Mouse (Mus musculus) adrenal gland, postnatal 36 days (tissue): ENCODE data around the gene Dab2ip. TPM values are rescaled to one million over a fixed set of nuclear protein-coding genes. Genes with fewer than 3 reads are reported as not detected.
A peak's percentile ranks its signal among the peaks of the same experiment; 100 is the strongest.

Source experiments
- DNase-seq, 2 experiments: peaks; one replicate each; pipeline ENCODE4 v3.0.0; 2021; ENCODE audit warnings: mixed read lengths in 1 of 2
- total RNA-seq, 2 experiments: library from RNA; stranded (reverse); gene quantifications; 2 replicates each; pipeline ENCODE4 v1.2.3; 2021

Gene Dab2ip
- total RNA-seq, 2 experiments from 2014 or later, result 65.0 to 103 TPM

DNA sequence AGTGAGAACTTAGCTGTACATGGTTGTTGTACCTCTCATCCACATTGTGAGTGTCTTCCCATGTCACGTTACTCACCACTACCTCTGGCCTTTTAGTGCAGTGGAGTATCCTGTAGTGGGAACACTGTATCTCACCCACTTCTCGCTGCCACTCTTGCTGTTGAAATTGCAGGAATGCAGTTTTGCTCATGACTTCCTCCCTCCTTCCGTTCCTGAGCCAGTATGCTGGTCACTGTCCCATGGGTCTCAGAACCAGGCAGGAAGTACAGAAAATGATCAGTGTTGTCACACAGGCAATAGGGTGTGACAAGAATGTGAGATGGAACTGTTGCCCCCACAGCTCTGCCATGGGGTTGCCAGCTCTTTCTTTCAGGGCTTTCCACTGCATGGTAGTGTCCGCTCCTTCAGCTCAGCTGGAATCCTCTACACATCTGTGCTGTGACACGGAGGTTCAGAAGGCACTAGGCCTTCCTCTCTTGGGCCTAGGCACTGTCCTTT, 160.0 kb downstream of the Dab2ip start:
- no peak for DNase-seq

DNA sequence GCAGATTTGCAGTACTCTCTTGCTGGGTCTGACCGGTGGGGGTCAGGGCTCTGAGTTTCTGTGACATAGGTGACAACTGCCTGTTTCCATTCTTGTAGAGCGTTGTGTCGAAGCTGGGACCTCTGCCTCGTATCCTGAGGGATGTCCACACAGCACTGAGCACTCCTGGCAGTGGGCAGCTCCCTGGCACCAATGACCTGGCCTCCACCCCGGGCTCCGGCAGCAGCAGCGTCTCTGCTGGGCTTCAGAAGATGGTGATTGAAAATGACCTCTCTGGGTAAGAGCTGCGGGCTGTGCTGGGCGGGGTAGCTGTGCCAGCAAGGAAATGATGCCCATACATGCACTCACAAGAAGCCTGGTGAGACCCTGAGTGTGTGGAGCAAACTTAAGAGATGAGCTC, 160.6 kb downstream of the Dab2ip start:
- DNase-seq, result peak; percentile 42 to 63

DNA sequence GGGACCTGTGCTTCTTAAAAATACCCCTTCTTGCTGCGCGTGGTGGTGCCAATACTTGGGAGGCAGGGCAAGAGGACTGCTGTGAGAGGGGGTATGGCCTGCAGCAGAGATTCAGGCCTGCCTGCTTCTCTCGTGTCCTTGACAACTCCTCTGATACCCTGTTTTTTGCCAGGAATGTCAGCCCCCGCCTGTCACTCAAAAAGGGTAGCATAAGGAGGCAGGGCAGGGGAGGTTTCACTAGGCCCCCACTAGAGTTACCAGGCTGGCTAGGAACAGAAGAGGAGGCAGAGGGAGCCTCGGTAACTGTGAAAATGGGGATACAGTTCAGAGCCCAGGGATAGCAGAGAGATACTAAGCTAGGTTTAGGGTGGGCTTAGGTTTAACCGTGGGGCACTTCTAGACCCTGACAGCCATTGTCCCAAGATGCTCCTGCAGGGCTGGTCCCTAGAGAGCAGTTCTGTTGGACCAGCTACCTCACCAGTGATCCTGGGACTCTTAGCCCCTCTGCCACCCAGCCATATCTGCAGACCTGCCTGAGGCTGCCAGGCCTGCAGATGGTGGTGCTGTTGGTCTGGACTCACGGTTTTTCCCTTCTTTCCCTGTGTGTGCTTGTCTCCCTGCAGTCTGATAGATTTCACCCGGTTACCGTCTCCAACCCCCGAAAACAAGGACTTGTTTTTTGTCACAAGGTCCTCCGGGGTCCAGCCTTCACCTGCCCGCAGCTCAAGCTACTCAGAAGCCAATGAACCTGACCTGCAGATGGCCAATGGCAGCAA, 161.4 kb downstream of the Dab2ip start:
- DNase-seq, result peak in 1 of 2 experiments; percentile 32

DNA sequence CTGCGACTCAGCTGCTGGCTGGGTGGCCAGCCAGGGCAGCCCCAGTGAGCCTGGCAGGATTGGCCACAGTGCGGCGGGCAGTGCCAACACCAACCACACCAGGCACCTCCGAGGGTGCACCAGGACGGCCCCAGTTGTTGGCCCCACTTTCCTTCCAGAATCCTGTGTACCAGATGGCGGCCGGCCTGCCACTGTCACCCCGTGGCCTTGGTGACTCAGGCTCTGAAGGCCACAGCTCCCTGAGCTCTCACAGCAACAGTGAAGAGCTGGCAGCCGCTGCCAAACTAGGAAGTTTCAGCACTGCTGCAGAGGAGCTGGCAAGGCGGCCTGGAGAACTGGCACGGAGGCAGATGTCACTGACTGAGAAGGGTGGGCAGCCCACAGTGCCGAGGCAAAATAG, 162.0 kb downstream of the Dab2ip start:
- peak; percentile 93 to 95 for DNase-seq

DNA sequence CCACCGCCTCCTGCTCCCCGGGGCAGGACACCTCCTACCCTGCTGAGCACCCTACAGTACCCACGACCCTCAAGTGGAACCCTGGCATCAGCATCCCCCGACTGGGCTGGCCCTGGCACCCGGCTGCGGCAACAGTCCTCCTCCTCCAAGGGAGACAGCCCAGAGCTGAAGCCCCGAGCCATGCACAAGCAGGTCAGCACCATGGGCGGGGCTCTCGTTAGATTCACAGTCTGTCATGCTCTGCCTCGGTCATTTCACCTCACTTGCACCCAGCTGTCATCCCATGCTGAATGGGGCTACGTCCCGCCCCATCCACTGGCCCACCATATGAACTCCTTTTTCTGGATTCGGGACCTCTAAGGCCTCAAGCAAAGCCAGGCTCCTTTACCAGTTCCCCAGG, 162.5 kb downstream of the Dab2ip start:
- DNase-seq, result peak in 1 of 2 experiments; percentile 60

DNA sequence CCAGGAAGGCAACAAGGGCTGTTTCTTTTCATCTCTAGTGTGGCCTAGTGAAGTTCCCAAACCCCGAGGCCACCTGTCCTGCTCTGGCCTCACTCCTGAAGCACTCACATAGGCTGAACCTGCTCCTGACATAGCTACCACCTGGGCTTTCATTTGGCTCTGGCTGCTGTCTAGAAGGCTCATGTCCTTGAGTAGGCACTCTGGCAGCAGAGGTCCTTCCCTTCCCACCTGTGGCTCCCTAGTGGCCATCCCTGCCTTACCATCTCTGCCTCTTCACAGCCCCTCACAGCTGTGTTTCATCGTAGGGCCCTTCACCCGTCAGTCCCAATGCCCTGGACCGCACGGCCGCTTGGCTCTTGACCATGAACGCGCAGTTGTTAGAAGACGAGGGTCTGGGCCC, 162.9 kb downstream of the Dab2ip start:
- no peak for DNase-seq

DNA sequence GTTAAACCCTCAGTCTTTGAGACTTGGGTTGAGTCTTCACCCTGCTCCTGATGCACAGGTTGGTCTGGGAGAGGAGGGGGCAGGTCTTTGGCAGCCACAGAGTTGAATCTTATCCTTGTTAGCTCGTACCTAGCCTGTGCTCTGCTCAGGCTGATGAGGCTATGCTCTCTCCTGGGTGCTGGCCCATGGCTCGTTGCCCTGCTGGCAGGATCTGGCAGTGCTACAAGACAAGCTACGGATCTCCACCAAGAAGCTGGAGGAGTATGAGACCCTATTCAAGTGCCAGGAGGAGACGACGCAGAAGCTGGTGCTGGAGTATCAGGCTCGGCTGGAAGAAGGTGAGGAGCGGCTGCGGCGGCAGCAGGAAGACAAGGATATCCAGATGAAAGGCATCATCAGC, 164.8 kb downstream of the Dab2ip start:
- DNase-seq, result no peak

DNA sequence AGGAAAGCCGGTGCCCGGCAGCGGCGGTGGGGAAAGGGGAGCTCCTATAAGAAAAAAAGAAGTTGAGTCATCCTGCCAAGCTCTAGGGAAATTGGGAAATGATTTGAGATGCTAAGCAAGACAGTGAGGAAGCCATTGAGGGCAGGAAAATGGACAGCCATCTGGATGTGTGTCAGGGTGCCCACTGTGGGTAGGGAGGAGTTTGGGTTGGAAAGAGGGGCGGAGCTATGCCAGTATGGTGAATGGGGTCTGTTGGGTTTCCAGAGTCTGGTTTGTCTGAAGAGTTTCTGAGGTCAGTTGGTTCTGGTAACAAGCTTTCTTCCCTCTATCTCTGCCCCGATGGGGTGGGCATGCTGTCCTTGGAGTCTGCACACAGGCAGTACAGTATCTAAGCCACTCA, 165.2 kb downstream of the Dab2ip start:
- no peak for DNase-seq

DNA sequence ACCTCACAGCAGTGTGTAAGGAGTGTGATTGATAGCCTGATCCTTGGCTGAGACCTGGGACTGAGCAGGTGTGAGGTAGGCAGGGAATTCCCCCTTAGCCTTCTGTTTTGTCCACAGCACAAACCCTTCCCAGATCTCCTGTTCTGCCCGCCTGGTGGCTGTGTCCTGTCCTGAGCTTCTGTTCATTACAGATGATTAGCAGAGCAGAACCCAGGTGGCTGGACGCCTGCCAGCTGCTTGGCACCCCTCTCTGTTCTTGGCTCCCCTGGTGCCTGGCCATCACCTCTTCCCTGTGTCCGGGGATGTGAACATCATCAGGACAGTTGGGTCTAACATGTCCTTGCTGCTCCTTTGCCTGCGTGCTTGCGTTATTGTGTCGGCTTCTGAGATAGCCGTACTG, 165.6 kb downstream of the Dab2ip start:
- no peak for DNase-seq

DNA sequence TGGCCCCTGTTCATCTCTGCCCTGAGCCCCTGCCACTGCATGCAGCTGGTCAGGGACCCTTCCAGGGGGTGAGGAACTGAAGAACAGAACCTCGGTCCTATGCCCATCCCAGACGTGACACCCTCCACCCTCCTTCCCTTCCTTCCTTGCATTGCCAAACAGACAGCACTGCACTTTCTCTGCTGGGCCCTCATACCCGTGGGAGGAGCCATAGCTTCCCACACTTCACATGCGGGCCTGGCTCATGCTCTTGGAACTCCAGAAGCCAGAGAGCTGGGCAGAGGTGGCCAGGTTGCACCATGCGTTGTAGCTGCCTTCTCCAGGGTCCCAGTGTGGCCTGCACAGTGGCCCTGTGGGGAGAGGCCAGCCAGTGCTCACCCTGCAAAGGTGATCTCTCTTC, 170.6 kb downstream of the Dab2ip start:
- DNase-seq, result peak in 1 of 2 experiments; percentile 13

DNA sequence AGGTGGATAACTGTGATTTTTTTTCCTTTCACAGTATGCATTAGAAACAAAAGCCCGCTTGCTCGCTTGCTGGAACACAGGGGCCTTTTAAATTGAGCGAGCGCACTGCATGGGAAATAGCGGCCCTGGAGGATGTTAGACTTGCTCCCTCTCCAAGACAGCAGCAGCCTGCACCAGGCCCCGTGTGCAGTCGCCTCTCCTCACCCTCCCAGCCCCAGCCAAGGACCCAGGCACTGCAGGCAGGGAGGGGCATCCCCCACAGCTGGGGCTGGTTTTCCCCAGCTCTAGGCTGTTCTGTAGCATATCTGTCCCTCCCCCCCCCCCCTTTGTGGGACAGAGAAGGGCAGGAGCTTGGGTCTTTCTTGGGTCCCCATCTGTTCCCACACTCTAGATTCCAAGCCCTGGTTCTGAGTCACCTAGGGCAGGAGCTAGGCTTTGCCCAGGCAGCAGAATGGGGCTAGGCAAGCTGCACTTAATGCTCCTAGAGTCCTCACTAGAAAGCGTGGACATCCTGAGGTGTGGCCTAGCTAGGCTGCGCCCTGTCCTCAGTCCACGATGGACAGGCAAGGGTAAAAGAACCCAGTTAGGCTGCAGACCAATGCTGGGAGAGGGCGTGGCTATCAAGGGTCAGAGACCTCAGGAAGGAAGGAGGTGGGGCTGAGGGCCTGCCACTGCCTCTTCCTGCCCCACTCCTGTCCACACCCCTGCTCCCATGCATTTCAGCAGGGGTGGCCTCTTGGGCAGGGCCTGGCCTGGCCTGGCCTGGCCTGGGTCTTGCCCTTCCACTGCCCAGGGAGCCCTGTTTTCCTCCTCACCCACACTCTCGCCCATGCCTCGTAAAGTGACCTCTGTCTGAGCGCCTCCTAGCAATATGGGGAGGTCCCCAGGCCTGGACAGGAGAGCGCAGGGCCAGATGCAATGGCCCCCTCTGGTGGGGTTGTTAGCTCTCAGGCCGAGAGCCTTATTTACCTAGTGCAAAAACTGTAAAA, 171.3 kb downstream of the Dab2ip start:
- DNase-seq, result peak; percentile 63 to 73

DNA sequence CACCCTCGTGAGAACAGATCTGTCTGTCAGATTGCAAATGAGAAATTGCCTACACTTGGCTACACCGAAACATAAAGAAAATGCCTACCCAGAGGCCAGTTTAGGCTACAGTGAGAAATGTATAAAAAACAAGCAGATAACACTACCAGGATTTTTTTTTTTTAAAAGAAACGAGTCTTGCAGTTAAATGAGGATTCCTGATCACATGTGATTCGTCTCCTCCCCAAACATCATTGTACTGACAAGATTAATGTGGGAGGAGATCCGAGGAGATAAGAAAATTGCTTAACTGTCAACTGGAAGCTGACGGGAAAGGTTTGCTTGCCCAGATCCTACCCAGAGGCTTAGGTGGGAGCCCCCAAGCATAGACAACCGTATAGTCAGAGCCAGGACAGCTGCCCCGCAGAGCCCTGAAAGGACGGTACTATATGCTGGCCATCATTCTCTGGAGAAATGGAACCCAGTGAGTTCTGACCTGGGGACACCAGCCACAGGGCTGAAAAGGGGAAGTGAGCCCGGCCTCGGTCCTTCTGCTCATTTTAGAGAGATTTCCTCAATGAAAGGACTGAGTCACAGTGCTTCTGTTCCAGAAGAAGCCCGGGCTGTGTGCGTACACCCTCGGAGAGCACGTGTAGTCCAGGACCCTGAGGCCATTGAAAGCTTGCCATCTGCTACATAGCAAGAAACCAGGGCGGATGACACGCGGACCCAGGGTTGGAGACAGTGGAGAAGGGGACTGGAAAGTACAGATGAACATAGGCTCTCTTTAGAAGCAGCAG, 173.8 kb downstream of the Dab2ip start:
- peak in 1 of 2 experiments; percentile 13 for DNase-seq

DNA sequence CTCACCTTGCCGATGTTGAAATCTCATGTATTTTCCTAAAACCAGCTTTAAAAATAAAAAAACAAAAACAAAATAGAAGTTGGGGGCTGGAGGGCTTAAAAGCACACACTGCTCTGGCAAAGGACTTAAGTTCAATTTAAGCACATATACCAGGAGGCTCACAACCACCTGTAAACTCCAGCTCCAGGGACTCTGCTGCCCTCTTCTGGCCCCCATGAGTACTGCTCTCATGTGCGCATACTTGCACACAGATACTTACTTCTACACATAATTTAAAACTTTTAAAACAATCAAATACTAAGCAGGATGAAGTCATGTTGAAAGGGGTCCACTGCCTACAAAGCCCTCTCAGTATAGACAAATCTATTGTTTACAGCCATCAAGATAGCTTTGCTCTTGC, 176.9 kb downstream of the Dab2ip start:
- DNase-seq, result no peak

DNA sequence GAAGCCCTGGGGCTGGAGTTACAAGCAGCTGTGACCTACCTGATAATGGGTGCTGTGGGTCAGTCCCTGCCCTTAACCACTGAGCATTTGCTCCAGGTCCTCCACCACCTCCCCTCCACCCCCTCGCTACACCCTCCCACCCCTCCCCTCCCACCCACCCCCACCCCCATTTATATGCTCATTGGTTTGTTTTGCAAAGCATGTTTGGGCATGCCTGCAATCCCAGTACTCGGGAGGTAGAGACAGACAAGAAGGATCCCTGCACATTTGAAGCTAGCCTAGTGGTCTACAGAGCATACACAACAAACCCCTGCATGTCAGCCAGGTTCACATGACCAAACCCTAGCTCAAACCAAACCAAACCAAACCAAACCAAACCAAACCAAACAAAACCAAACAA, 178.0 kb downstream of the Dab2ip start:
- no peak for DNase-seq

DNA sequence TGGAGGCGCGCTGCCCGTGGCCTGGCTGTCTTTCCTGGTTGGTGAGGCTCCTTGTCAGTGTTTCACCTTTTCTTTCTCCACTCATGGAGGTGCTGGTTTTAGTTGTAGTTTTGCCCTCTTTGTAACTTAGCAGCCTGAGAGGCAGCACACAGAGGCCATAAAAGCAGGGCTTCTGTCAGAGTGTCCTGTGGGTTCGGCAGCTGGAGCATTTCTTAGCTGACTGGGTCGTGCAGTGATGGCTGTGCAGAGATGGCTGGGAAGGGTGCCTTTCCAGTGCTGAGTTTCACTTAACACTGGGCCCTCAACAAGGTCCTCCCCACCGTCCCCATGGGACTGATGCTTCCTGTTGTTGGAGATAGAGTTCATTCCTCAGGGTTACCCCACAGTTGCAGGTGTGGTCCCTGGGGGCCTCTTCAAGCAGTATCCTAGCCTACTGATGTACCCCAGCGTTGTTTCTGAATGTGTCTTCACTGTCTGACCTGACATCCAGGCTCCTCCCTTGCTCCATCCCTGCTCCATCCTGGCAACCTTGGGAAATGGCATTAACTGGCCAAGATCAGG, 179.5 kb downstream of the Dab2ip start:
- no peak for DNase-seq

DNA sequence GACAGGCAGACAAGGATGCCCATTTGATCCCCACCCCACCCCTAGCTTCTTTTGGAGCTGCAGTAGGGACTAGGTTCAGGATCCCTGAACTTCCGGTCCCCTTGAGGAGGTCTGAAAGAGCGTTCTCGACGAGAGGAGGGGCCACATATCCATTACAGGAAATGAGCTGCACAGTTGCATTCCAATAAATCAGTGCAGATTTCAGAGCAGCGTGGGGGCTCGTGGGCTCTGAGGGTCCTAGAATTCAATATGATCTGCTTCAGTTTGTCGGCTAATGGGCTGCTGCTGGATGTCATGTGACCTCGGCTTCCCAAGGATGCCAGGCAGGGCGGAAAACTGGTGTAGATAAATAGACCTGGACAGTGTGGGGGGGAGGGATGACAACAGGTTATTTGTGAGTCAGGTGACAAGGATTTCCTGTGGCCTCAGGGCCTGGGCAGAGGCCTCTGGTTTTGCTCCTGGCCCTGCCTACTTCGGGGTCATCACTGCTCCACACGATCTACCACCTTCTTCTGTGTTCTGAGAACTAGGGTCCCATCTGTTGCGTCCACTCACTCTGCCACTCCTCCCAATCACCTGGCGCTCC, 181.7 kb downstream of the Dab2ip start:
- DNase-seq, result no peak

DNA sequence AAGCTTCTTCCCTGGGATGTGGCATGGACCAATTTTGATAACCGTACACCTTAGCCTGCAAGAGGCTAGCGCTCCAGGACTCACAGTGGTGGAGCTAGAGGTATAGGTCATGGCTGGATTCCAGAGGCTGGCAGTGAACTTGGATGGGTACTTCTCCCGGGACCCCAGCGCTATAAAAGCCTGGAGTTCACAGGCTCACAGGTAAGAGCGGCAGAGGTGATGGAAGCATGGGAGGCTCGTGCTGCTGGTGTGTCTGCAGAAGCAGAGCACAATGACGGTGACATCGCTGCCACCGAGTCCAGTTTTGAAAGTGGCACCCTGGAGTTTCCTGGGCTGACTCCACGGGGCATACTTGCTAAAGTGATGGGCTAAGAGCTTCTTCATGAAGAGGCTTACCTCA, 187.8 kb downstream of the Dab2ip start:
- DNase-seq, result no peak

DNA sequence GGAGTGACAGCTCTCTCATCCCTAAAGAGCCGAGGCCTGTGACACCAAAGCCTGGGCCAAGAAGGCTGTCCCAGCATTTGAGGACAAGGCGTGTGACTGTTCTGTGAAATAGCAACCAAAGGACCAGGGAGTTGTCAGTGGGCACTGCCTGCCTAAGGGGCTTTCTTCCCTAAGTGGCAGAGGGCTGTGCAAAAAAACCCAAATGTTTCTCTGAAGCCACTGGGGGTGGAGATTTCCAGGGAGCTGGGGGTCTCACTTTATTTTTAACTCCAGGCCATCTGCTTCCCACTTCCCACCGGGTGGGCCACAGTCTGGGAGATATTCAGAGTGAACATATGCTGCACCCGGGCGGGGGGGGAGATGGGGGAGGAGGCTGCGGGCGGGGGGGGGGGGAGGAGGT, 188.6 kb downstream of the Dab2ip start:
- DNase-seq, result no peak

DNA sequence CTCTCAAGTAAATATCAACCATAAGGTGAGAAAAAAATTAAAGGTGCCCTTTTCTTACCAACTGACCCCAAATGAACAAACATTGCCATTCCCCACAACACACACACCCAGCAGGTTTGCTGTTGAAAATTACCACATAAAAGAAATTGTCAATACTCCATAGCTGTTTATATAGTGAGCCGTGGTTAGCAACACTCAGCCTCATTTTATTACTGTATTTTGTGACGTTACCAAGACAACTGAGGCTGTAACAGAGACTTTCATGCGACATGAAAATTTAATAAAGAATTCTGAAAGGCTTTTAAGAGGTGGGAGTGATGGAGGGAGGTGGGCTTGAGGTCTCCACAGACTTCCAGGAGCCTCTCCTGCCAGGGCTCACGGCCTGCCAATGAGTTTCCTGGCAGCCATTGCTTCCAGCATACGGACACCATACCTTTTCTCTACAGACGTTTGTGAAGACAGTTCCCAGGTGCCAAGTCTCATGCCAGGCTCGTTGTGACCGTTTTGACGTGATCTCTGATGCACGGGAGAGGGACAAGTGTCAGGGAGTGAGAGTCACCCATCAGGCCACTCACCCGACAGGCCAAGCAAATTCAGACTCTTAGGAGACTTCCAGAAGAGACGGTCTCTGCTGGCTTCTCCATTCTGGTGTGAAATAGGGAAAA, 189.4 kb downstream of the Dab2ip start:
- no peak for DNase-seq

DNA sequence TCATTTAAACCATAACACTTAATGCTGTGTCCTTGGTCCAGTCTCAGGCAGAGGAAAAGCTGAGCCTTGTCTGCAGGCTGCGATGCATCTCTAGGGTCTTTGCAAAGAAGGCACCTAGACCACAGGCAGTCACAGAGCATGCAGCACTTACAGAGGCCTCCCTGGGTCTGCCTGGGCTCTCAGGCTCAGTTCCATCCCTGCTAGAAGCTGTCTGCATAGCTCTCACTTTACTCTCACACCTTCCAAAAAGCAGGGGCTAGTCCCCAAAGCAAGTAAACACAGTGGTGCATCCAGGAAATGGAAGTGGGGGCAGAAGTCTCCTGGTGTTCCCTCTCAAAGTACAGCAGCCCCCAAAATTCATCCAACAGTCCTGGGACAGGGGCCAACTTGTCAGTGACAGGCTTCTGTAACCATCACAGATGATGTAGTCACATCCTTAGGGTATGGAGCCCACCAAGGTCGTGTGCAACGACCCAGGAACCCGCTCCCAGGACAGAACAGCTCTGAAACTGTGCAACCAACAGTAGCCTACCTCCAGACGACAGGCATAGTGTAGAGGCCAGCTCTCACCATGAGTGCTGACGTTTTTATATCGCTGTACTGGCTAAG, 192.6 kb downstream of the Dab2ip start:
- DNase-seq, result no peak
